ENCODE assay signal across 17 mouse cellular contexts in the genomic region with DNA sequence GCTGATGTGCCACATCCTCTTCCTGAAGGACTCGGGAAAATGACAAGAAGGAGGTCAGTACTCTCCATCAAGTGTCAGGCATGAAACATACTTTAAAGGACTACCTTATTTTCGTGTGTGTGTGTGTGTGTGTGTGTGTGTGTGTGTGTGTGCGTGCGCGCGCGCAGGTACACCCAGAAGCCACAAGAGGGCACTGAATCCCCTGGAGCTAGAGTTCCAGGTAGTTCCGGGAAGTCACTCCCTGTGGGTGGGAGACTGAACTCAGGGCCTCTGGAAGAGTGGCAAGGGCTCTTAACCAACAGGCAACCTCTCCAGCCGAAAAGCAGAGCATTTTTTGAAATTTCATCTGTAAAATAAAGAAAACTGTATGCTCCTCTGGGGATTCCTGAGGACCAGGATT.
"Had no signal": no experiment of that assay in that cellular context is flagged by ENCODE, and none has a peak within 500 bp of the region (broad histone marks: within the 10 kb centered on the region; RNA-seq: fewer than 3 reads in every experiment).

No protein-coding gene starts in this region.

- H3K4me2 ChIP-seq: kidney, embryonic 15.5 days; limb, embryonic 12.5 days; midbrain, embryonic 15.5 days had no signal

- ATAC-seq: lung, postnatal 0 days; midbrain, embryonic 15.5 days had no signal

- H3K9me3 ChIP-seq: midbrain, embryonic 10.5 days; midbrain, embryonic 15.5 days had no signal

- H3K4me3 ChIP-seq: kidney, embryonic 15.5 days; limb, embryonic 12.5 days; midbrain, embryonic 10.5 days; midbrain, embryonic 15.5 days had no signal

- H3K4me1 ChIP-seq: kidney, embryonic 15.5 days; limb, embryonic 12.5 days; midbrain, embryonic 15.5 days had no signal

- H3K9ac ChIP-seq: kidney, embryonic 15.5 days; limb, embryonic 12.5 days; liver, embryonic 14.5 days; midbrain, embryonic 15.5 days had no signal

- DNase-seq: kidney, adult 2 months; kidney, postnatal 36 days; layer of hippocampus, adult 9-11 months; layer of hippocampus, postnatal 36 days; liver; lung, adult 18-20 months; lung, postnatal 4 days; right cerebral cortex, adult 18-20 months; right cerebral cortex, postnatal 25 days; thymus, adult 2 months; thymus, postnatal 25 days had no signal

- H3K27ac ChIP-seq: kidney, embryonic 15.5 days; limb, embryonic 12.5 days; liver, embryonic 14.5 days; midbrain, embryonic 10.5 days; midbrain, embryonic 15.5 days had no signal

- H3K36me3 ChIP-seq: kidney, embryonic 15.5 days; limb, embryonic 12.5 days; midbrain, embryonic 15.5 days had no signal

- H3K27me3 ChIP-seq: kidney, embryonic 15.5 days; limb, embryonic 12.5 days; midbrain, embryonic 15.5 days had no signal
